In genomic region chr5:144014551-144015311, GRCm38 (mm10) we compare ENCODE assay signal across 8 mouse cellular contexts. TPM values are rescaled to one million over a fixed set of nuclear protein-coding genes. Genes with fewer than 3 reads are reported as not detected.
DNase-seq lines count a peak whose midpoint lies in the region; ATAC-seq lines count a peak whose summit lies in the region.

Gene Ccz1 (minus strand): TSS chr5:144014877.

- no peaks in the 10 kb centered on the region for H3K36me3 ChIP-seq in hindbrain, embryonic 11.5 days (ENCODE audit: control insufficient read depth, insufficient read depth, low read length)

- H3K4me1 ChIP-seq in hindbrain, embryonic 11.5 days (replicated peaks; ENCODE audit: control insufficient read depth, insufficient read depth, low read length): no peaks in the 10 kb centered on the region

- peak within 1 kb of the TSS; percentile 92 for H3K4me3 ChIP-seq in hindbrain, embryonic 11.5 days (ENCODE audit: low read depth, low read length)

- 3% methylated on average over 47 of the region's 47 CpGs for WGBS in hindbrain, embryonic 11.5 days

- DNase-seq in Muller cell, postnatal 12 days (ENCODE audit: inconsistent ontology term): peak; percentile 91
- peak; percentile 81 for DNase-seq in cerebellum, adult 9-11 months
- DNase-seq in frontal cortex, adult 2 months (ENCODE audit: extremely low spot score in 1 of 2, low spot score in 1 of 2): peak; percentile 45 to 79
- DNase-seq in hindbrain, embryonic 11.5 days (ENCODE audit: low spot score): peak; percentile 88
- DNase-seq in layer of hippocampus, postnatal 10 days (ENCODE audit: low spot score in 2 of 2): peak; percentile 69 to 81
- peak; percentile 87 for DNase-seq in lung, postnatal 10 days
- peak; percentile 77 for DNase-seq in ovary, postnatal 36 days (ENCODE audit: low spot score)
- DNase-seq in thymus, postnatal 25 days: peak; percentile 78

- ATAC-seq in hindbrain, embryonic 11.5 days (ENCODE audit: low FRiP score): peak; percentile 99

- H3K27ac ChIP-seq in hindbrain, embryonic 11.5 days (ENCODE audit: low read depth, low read length): peak within 1 kb of the TSS; percentile 74

- H3K27me3 ChIP-seq in hindbrain, embryonic 11.5 days (ENCODE audit: control insufficient read depth, insufficient read depth, low read length): no peaks in the 10 kb centered on the region

- peak within 1 kb of the TSS; percentile 39; the same call in 1 of the 2 replicates for H3K4me2 ChIP-seq in hindbrain, embryonic 11.5 days (replicated peaks; ENCODE audit: low read depth, low read length)

- H3K9ac ChIP-seq in hindbrain, embryonic 11.5 days (ENCODE audit: low read depth, low read length): peak within 1 kb of the TSS; percentile 89

- no peaks in the 10 kb centered on the region for H3K9me3 ChIP-seq in hindbrain, embryonic 11.5 days (ENCODE audit: control insufficient read depth, low read length)

RNA-seq across cellular contexts. Expression of gene Ccz1, which starts in this region (rescaled TPM):
- polyA plus RNA-seq in frontal cortex, adult 2 months (2012; rRNA removed): 35.8 and 41.2 TPM in 2 replicates
- 118 and 121 TPM in 2 replicates for polyA plus RNA-seq in hindbrain, embryonic 11.5 days (2014; fragmentation: Nextera tagmentation; extraction: Ambion mirVana)
- total RNA-seq in layer of hippocampus, postnatal 10 days (2021): 10 to 100 TPM; 50.4 to 55.7 TPM

Comparison
In these comparisons a context has a peak if more than half of its experiments do, and no peak if none do; other contexts are left out.
1. Peak in every context shown above with its lines: DNase-seq, ATAC-seq, H3K4me3 ChIP-seq and H3K27ac ChIP-seq.